Mouse (Mus musculus) frontal cortex, adult (tissue): ENCODE results near the gene Igsf21.

Experiments
- ATAC-seq: cut with Nextera tagmentation; 2 replicates; pipeline ENCODE4 v1.9.2; 2017; ENCODE audit warnings: mild to moderate bottlenecking, moderate library complexity, mixed read lengths; ENCODE audit not compliant: low TSS enrichment

The Igsf21 gene

DNA sequence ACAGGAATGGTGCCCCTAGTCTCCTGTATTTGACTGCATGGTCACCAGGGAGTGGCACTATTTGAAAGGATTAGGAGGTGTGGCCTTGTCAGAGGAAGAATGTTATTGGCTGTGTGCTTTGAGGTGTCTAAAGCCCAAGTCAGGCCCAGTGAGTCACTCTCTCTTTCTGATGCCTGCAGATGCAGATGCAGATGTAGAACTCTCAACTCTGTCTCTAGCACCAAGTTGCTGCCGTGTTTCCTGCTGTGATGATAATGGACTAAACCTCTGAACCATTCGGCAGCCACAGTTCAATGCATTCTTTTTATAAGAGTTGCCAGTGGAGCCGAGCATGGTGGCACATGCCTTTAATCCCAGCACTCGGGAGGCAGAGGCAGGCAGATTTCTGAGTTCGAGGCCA, 186.3 kb downstream of the Igsf21 start:
- no peak for ATAC-seq

DNA sequence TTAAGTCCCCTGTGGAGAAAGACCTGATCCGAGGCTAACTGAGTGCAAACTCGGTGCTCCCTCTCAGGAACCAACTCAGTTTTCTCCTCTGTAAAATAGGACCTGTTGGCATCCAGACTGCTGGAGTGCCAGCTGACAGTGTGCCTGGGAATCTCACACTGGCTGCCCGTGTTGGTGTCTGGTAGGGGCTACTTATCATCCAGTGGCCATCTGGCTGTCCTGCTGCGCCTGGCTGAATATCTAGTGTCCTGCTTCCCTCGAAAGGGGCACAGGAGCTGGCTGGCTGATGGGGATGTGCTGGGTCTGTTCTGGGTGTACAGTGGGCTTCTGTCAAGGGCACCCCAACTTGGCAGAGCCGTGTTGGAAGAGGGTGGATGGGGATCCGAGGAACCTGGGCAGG, 193.5 kb downstream of the Igsf21 start:
- ATAC-seq = no peak

DNA sequence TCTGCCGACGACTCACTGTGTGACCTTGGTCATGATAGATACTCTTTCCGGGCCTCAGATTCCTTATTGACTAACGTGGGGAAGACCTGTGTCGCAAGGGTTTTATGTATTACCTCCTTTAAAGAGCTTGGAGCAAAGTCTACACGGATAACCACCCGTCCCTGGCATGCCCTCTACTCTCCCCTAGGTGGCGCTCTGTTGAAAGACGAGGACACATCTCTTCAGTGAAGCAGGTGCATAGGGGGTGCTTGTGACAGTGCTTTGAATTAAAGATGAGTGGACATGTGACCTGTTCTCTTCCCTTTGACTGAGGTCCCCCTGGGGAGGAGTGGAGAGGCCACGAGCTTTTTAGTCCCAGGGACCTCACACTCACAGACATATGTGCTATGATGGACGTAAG, 194.0 kb downstream of the Igsf21 start:
- ATAC-seq = no peak

DNA sequence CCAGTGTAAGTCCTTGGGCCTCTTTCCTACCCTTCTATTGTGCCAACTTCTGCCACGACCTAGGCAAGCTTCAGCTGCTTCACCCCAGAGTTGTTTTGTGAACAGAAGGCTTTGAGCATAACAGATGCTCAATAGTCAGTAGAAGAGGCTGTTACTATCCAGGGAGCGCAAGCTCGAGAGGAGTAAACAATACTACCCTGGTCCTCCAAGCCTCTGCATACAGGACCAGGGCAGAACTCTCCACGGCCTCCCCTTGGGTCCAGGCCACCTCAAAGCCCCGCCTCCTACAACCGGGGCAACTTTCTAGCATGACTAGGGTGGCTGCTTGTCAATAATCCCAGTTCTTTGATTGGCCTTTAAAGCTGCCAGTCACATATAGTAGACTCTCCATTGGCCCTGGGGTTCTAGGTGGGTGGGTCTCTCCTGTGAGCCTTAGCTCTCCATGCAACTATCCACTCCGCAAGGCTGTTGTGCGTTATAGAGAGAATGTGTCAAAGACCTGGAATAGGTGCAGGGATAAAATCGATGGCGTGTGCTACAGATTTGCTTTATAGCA, 198.7 kb downstream of the Igsf21 start:
- ATAC-seq = no peak

DNA sequence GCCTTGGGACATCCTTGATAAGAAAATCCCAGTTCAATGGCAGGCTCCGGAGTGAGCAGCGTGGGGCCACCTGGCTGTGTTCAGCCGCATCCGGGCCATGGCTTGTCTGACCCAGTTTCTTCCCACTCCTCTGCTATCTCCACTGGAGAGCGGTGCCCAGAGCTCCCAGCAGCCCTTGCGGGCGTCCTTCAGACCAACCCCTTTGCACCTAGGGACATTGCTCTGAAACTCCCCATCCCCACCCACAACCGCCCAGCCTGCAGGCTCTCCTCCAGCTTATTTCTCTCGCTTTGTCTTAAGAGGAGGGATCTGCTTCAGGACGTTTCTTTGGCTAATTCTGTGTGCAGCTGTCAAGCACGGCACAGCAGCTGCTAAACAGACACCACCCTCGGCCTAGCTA, 202.6 kb downstream of the Igsf21 start:
- peak; percentile 44; the same call in 1 of the 2 replicates for ATAC-seq

DNA sequence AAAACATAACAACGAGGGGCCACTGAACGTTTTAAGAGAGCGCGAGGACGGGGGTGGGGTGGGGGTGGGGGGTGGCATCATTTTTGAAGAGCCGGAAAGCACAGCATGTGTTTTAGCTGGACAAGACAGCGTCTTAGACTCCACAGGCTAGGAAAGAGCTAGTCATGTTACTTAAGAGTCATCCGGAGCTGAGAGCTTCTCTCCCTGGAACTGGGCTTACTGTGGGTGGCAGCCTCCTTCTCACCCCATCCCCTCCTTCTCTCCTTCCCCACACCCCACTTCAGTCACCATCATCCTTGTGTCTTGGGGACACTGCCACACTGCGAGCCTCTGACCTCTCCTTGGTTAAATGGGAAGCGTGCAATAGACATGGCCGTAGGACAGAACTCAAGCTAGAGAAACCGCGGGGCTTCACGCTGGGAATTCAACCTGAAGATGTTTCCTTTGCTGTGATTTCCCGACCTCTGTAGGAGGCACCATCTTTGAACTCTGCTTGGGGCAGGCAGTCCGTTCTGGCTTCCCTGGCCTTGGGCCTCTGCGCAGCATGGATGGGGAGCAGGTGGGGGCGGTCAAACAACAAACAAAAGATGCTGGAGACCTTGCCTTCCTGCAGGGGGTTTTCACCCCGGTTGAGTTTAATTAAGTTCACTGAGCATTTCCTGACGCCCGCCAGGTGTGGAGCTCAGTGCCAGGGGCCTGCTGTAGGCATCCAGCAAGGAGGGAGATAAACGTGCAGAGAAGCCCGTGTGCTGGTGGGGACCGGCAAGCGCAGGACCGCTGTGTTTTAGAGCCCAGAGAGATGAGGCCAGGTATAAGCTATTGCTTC, 207.8 kb downstream of the Igsf21 start:
- peak; percentile 59; the same call in 1 of the 2 replicates for ATAC-seq

DNA sequence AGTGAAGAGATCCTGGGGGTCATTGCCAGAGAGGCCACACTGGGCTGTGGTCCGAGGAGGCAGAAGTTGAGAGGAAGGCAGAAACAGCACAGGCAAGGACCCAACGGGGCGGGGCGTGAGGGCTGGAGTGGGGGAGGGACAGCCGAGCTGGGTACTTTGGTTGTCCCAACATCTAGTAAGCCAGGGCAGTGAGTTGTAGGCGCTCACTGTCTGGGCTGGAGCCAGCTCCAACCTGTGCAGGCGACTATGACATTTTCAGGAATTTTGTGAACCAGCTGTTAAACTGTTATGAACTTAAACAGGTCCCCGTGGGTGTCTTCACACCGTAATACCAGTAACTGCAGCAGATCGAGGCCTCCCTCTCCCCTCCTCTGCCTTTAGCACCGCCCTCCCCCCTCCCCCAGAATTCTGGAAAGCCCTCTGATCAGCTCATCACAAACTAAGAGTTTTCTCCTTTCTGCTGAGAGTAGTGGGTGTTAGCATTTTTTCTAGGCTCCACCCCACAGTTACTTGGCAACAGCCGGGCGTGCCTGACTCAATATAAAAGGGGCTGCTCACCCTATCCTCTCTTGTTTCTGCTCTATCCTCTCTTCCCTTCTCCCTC, 208.7 kb downstream of the Igsf21 start:
- ATAC-seq = peak; percentile 45; the same call in 1 of the 2 replicates

DNA sequence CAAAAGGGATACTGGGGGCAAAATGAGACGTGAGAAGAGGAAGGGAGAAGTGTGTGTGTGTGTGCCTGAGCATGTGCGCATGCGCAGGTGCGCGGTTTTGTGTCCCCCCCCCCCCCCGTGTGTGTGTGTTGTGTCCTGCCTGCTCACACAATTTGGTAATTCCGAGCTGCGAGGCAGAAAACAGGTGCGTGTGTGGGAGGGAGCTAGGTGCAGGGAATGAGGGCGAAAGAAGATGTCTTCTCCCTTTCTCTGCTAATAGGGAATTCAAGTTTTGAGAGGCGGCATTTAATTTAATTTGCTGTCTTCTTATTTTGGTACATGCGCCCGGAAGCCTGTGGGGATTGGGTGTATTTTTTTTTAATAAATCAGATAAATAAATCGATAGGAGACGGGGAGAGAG, 211.4 kb downstream of the Igsf21 start:
- ATAC-seq = no peak

DNA sequence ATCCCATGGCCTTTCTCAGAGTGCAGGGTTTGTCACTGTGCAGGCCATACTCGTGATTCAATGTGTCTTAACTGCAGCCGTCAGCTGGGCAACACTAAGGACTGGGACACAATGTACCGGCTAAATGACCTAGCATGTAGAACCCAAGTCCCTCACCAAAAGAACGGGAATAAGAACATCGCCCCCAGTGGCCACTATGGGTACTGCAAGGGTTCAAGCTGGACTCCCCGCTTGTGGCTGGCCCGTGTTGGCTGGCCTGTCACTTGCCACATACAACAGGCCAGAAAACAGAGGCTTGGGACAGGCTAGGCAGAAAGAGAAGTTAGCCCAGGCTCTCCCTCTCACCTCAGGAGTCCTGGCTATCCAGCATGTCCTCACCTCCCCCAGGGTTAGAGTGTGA, 213.2 kb downstream of the Igsf21 start:
- no peak for ATAC-seq

DNA sequence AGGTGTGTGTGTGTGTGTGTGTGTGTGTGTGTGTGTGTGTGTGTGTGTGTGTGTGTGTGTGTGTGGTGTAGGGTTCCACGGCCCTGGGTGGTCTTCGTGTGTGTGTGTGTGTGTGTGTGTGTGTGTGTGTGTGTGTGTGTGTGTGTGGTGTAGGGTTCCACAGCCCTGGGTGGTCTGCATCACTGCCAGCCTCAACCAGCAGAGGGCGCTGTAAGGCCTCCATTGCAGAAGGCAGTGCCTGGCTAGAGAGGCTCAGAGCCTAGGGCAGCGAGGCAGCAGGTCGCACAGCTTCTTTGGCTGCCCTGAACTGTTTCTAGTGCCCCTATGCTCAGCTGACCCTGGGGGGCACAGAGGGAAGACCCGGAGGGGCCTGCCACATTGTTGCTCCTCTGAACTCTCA, 216.2 kb downstream of the Igsf21 start:
- ATAC-seq = peak; percentile 69; the same call in 1 of the 2 replicates

DNA sequence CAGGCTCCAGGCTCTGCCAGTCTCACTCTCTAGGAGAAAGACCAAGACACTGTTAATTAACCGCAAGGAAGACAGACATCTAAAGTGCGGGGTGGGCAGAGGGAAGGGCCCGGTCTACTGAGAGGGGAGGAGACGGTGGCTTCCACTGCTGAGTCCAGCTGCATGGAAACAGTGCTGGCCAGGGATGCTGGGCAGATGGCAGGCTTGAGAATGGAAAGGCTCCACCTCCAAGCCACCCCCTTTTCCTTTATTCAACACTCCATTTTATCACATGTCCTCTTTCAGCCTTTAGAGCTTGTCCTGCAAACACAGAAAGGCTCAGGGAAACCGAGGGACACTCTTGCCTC, 216.6 kb downstream of the Igsf21 start:
- peak; percentile 65; the same call in 1 of the 2 replicates for ATAC-seq

DNA sequence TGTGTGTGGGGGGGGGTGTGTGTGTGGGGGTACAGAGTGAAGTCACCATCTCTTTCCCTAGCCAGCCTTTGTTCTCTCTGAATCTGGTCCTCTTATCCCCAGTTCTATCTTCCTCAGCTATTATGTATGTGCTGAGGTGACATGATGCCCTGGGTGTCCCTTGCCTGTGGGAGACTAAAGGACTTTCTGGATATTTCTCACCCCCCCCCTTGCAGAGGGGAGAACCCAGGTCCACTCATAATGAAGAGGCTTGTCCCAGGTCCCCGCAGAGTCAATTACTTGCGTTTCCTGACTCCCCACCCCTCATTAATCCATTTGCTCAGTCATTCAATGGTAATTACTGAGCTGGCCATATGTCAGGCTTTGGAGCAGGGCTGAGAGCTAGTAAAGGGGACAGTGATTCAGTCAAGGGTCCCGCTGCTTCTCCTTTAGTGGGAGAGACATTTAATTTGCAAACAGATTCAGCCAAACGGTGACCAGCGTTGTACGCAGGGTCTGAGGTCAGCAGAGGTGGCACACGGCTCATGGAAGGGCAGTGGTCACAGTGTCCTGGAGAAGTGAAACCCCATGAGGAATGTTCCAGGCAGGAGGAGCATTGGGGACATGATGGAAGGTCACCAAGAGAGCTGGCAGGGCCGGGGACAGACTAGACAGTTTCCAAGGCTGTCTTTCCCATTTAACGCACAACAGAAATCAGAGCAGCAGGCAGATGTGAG, 217.1 kb downstream of the Igsf21 start:
- ATAC-seq = 0 out of 2 replicates have a peak, but pooled peaks have one; percentile 6

DNA sequence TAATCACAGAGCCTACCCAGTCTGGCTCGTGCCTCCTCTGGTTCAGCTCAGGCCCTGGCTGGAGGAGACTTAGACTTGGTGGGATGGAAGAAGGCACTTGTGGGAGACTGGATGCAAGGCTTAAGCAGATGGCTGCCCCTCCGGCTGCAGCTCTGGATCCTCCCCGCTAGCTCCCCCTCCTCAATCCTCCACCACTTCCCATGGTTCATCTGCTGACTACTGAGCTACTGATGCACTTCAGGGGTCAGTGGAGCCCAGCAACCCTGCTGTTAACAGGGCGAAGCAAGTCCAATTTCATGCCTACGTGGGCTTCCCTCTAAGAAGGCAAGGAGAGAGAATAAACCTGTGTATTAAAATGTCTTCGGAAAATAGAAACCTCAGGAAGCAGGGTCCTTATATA, 222.8 kb downstream of the Igsf21 start:
- no peak for ATAC-seq

DNA sequence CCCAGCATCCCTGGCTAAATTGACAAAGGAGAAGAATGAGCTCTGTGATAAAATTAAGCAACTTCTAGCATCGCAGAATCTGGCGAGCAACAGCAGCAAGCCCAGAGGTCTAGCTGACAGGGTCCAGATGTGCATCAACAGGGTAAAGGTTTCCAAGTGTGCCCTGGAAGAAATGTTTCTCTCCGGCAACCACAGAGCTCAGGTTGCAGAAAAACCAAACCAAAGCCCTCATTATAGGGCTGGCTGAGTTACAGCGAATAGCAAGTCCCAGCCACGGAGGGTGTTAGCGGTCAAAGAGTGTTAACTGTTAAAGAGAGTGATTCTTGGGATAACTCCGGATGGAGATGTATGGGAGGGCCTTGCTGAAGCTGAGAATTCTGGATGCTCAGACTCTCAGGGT, 230.7 kb downstream of the Igsf21 start:
- no peak for ATAC-seq

DNA sequence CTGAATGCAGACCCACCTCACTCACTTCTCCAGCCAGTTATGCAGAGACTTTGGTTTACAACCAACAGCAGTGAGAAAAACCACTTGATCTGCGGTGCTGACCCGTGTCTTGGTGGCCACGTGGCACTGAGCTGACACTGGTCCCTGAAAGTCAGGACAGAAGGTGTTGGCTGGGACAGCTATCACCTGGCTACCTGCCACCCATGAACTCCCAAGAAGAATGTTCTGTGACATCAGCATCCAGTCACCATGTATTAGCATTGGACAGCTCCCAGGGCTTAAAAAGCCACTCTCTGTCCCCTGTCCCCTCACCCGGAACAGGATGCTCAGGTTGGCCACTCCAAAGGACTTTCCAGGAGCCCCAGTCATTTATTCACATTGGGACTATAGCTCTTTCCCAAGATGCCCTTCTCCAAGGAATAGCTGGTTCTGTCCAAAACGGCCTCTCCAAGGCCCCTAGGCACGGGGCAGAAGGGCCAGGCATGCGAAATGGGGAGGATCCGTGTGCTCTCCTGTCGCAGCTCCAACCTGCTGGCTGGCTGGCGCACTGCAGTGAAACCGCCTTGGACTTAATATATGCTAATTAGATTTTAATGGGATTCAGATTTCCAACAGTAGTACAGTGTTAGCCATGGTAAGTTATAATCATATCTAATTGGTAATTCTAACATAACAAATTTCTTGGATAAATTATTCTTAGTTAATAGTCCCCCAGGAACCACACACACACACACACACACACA, 235.7 kb downstream of the Igsf21 start:
- no peak for ATAC-seq

DNA sequence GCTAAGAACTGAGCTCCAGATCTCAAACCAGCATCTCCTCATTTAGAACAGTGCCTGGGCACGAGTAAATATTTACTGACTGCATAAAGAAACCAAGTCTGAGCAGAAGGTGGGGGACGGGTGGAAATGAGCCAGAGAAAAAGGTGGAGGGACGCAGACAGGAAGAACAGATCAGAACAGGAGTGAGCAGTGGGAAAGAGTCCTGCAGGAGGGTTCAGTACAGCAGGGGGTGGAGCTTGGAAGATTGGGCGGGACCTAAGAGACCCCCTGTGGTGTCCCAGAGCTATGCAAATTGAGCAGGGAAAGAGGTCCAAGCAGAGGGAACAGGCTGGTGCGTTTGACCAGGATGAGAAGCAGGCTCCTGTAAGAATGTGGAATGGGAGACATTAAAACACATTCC, 241.7 kb downstream of the Igsf21 start:
- ATAC-seq = no peak

DNA sequence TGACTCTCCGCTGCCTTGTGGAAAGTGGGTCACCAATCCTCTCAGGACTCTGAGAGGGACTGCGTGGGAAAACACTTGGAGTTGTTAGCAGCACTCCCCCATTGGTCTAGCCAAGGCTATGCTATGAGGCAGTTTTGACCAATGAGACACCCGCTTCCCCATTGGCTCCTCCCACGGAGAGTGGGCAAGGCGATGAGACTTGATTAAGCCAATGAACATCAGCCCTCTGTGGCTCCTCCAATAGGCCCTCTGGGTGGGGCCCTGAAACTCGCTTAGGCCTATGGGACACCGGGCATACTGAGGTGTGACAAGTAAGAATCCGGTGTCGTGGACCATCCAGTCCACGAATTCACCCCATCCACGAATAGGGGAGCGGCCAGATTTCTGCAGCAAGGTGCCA, 242.4 kb downstream of the Igsf21 start:
- ATAC-seq = peak; percentile 99

DNA sequence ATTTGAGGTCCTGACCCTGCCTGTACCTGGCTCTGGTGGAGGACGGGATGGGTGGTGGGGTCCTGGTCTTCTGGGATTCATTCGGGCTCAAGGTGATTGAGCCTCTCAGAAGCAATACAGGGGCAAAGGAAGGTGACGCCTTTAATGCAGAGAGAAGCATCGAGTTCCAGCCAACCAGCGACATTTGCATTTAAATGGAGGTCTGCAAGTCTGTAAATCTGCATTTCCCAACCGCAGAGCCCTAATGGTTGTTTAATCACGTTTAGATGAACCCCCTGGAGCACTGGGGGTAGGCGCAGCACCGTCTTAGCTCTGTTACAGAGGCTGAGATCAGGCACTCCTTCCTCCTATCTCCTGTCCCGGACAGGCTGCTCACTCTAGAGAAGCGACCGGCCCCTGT, 244.5 kb downstream of the Igsf21 start:
- no peak for ATAC-seq

DNA sequence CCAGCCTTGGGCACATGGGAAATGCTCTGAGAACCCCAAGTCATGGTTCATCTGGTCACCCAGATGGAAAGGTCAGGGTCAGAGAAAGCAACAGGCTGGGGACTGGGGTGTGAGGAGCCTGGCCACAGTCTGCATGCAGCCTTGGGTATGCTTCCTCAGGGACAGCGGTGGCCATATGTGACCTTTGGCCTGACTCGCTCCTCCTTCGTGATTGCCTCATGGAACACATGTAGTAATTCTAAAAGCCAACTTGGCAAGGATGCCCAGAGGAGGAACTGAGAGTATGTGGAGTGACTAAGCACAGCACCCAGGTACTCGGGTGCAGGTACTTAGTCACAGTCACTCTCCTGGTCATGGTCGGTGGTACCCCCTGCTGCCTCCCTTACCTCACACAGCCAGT, 245.7 kb downstream of the Igsf21 start:
- ATAC-seq = no peak

DNA sequence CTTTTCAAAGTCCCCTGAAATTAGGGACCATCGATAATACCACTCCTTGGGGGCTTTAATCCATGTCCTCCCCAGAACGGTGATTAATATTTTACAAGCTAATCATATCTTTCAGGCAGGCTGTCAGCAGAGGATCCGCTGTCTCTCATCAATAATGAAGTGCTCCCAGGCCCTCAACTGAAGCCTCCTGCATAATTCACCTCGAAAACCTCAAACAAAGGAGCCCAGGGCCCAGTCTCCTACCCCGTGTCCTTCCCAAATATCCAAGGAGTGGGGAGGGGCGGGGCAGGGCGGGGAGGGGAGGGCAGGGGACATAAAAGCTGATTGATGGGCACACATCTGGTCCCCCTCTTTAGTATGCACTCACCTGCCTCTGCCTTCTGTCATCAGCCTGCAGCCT, 247.6 kb downstream of the Igsf21 start:
- ATAC-seq = no peak

DNA sequence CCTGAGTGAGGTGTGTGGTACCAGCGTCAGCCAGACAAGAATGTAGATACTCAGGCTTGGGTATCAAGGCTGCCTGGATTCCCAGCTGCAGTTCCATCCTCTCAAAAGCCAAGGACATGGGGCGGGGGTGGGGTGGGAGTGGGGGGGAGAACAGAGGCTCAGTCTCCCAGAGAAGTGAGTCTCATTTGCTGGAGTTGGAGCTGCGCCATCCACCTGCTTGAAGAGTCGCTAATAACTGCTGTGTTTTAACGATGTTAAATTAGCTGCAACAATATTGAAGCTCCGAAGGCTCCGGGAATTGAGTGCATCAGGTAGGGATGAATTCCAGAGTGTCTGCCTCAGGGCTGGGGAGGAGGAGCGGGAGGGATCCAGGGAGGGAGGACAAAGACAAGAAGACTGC, 250.9 kb downstream of the Igsf21 start:
- no peak for ATAC-seq
